Mouse (Mus musculus) neural tube, embryonic 15.5 days (tissue): ENCODE results near the gene Ipo9. TPM values are rescaled to one million over a fixed set of nuclear protein-coding genes. Genes with fewer than 3 reads are reported as not detected.
A peak's percentile ranks its signal among the peaks of the same experiment; 100 is the strongest.

ENCODE experiments used
- ATAC-seq: fragments of 200-750 bp; cut with Nextera tagmentation; 2 replicates; pipeline ENCODE4 v1.8.0; 2017; ENCODE audit warnings: mild to moderate bottlenecking, moderate TSS enrichment, moderate library complexity; ENCODE audit not compliant: low FRiP score
- H3K27ac ChIP-seq: fragments of 300-500 bp; sonication (generic); replicated peaks from 2 replicates; pipeline ENCODE4 v1.5.1; 2015; ENCODE audit warnings: mild to moderate bottlenecking, inconsistent platforms
- H3K27me3 ChIP-seq: fragments of 300-500 bp; sonication (generic); replicated peaks from 2 replicates; pipeline ENCODE4 v1.6.1; 2015; ENCODE audit warnings: inconsistent platforms
- H3K36me3 ChIP-seq: fragments of 300-500 bp; sonication (generic); 2 replicates; pipeline ENCODE4 v1.6.1; 2015; ENCODE audit warnings: inconsistent platforms
- H3K4me1 ChIP-seq: fragments of 300-500 bp; sonication (generic); 2 replicates; pipeline ENCODE4 v1.6.1; 2015; ENCODE audit warnings: inconsistent platforms
- H3K4me2 ChIP-seq: fragments of 300-500 bp; sonication (generic); 2 replicates; pipeline ENCODE4 v1.6.1; 2015; ENCODE audit warnings: inconsistent platforms, mild to moderate bottlenecking, moderate library complexity
- H3K4me3 ChIP-seq: fragments of 300-500 bp; sonication (generic); replicated peaks from 2 replicates; pipeline ENCODE4 v1.5.1; 2015; ENCODE audit warnings: mild to moderate bottlenecking, inconsistent platforms
- H3K9ac ChIP-seq: fragments of 300-500 bp; sonication (generic); replicated peaks from 2 replicates; pipeline ENCODE4 v1.6.1; 2015; ENCODE audit warnings: mild to moderate bottlenecking, inconsistent platforms
- H3K9me3 ChIP-seq: fragments of 300-500 bp; sonication (generic); replicated peaks from 2 replicates; pipeline ENCODE4 v1.6.1; 2016; ENCODE audit warnings: inconsistent platforms
- WGBS: fragments of 180-500 bp; shearing (Covaris S2); methylation state at CpG from one replicate; pipeline ENCODE4 v1.1.7; 2015; ENCODE audit warnings: mixed read lengths; 5-methylcytosine and 5-hydroxymethylcytosine counted together
- polyA plus RNA-seq: library from polyadenylated mRNA; unstranded; fragments of >200 nt; fragmentation: Nextera tagmentation; extraction: Ambion mirVana; gene quantifications from 2 replicates; pipeline ENCODE4 v1.2.1, GENCODE M21; 2015

The Ipo9 gene
- polyA plus RNA-seq, 1 experiment from 2014 or later, result 109 TPM

DNA sequence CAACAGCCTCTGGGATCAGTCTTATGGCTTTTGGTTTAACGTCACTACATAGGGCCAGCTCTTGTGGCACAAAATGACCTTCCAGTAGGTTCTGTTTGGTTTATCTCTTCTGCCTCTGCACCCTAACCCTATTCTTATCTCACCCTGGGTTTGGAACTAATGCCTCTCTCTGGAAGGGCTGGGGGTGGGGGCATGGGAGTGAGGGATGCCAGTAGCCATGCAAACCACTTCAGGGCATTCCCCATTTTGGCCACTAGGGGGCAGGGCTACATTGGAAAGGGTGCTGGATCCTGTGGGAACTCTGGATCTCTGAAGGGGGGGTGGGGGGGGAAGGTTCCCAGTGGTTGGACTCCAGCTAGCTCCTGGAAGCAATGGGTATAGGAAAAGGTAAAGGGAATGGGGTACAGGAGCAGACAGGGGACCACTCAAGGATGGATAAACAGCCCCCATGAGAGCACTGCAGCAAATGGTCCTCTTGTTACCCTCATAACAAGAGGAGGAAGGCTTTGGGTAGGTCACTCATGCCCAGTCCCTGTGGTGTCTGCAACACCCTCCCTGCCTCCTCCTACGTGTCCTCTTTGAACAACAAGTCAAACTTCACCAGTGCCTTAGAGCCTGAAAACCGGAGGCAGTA, 30.9 kb upstream of the Ipo9 start:
- H3K36me3 ChIP-seq, result peaks cover 91% of the 10 kb centered on the region
- 0 out of 2 replicates have a peak, but pooled peaks have one; percentile 38 for ATAC-seq
- H3K9ac ChIP-seq, result no peak overlapping the region
- 87% methylated on average over 3 of the region's 3 CpGs for WGBS
- H3K27ac ChIP-seq, result no peak overlapping the region
- no peak overlapping the region for H3K4me3 ChIP-seq
- no peaks in the 10 kb centered on the region for H3K27me3 ChIP-seq
- H3K9me3 ChIP-seq, result no peaks in the 10 kb centered on the region
- no peak overlapping the region for H3K4me2 ChIP-seq
- H3K4me1 ChIP-seq, result 0 out of 2 replicates have a peak, but pooled peaks cover 6% of the 10 kb centered on the region

DNA sequence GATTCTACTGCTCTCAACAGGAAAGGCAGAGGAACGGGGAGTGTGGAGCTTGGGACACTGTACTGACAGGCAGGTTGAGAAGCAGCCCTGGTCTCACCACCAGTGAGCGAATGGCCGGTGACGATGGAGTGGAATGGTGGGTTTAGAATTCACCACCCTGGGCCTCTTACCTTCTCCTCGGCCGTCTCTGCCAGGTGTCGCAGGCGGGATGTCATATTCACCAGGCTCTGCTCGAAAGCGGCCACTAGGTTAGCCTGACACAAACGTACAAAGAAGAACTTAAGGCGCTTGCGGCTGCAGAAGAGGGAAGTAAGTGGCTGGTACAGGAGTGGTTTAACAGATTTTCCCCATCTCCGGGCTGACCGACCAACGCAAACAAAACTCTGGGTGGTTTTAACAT, 30.2 kb upstream of the Ipo9 start:
- H3K27ac ChIP-seq, result no peak overlapping the region
- peaks cover 91% of the 10 kb centered on the region for H3K36me3 ChIP-seq
- WGBS, result 96% methylated on average over 16 of the region's 16 CpGs

DNA sequence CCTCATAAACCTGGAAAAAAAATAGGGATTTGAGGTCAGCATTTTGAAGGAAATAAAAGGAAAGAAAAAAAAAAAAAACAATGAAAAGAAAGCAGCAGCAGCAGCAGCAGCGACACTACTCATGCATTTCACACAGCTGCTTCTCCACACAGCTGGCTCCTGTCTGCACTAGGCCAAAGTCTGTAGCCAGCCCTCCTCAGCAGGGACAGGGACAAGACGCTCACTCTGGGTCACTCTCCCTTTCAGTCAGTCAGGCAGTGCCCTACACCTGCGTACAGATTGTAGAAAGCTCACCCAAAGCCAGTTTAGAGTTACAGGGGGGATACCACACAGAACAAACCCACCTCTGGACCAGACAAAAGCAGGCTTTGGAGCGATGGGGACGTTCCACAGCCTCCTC, 27.6 kb upstream of the Ipo9 start:
- WGBS, result 86% methylated on average over 5 of the region's 5 CpGs
- Histone ChIP-seq H3K9me3 (no peaks in the 10 kb centered on the region), H3K9ac (no peak overlapping the region), H3K27me3 (no peaks in the 10 kb centered on the region), H3K4me3 (no peak overlapping the region), H3K27ac (no peak overlapping the region), H3K4me2 (no peak overlapping the region), H3K36me3 (peaks cover 90% of the 10 kb centered on the region), H3K4me1 (0 out of 2 replicates have a peak, but pooled peaks cover 3% of the 10 kb centered on the region)
- no peak for ATAC-seq

More for the DNA sequence above, 30.2 kb upstream of the Ipo9 start:
- Histone ChIP-seq H3K9me3 (no peaks in the 10 kb centered on the region), H3K4me3 (no peak overlapping the region), H3K27me3 (no peaks in the 10 kb centered on the region), H3K4me2 (no peak overlapping the region), H3K4me1 (0 out of 2 replicates have a peak, but pooled peaks cover 6% of the 10 kb centered on the region), H3K9ac (no peak overlapping the region)
- ATAC-seq, result no peak

DNA sequence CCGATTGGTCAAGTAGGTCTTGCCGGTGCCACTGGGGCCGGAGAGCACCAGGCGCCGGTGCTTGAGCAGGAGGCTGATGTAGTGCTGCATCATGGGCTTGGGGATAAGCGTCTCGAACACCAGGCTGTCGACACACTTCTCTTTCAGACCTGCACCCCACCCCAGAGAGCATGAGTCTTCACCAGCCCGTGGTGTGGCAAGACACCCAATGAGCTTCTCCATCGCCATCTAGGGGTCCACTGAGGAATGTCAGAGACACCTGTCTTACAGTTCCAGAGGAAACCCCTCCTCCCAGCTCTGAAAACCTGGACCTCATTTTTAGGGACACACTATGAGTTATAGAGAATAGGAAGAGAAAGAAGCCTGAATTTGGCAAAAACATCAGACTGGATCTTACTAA, 22.0 kb upstream of the Ipo9 start:
- H3K36me3 ChIP-seq, result peaks cover 86% of the 10 kb centered on the region
- WGBS, result 82% methylated on average over 10 of the region's 10 CpGs
- H3K9me3 ChIP-seq, result no peaks in the 10 kb centered on the region
- no peaks in the 10 kb centered on the region for H3K4me1 ChIP-seq
- H3K4me2 ChIP-seq, result no peak overlapping the region
- H3K27ac ChIP-seq, result no peak overlapping the region
- H3K27me3 ChIP-seq, result no peaks in the 10 kb centered on the region
- no peak for ATAC-seq
- no peak overlapping the region for H3K9ac ChIP-seq
- no peak overlapping the region for H3K4me3 ChIP-seq

DNA sequence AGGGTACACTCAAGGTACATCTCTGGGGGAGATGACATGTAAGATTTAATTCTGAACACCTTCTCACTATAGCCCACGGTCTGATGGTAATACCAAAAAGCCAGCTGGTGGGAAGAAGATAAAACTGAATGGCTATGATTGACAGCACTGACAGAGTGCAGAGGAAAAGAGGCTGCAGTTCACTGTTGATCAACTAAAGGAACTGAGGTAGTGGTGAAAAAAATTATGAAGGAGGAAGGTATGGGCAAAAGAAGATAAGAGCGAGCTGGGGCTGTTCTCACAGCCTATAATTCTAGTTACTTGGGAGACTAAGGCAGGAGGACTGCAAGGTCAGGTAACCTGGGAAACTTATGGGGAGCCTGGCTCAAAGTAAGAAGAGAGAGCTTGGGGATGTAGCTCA, 21.1 kb upstream of the Ipo9 start:
- H3K4me3 ChIP-seq, result no peak overlapping the region
- H3K9me3 ChIP-seq, result no peaks in the 10 kb centered on the region
- ATAC-seq, result no peak
- H3K4me2 ChIP-seq, result no peak overlapping the region
- peaks cover 78% of the 10 kb centered on the region for H3K36me3 ChIP-seq
- no peaks in the 10 kb centered on the region for H3K4me1 ChIP-seq
- WGBS, result 98% methylated on average over 2 of the region's 2 CpGs
- no peak overlapping the region for H3K27ac ChIP-seq
- no peak overlapping the region for H3K9ac ChIP-seq
- H3K27me3 ChIP-seq, result no peaks in the 10 kb centered on the region

DNA sequence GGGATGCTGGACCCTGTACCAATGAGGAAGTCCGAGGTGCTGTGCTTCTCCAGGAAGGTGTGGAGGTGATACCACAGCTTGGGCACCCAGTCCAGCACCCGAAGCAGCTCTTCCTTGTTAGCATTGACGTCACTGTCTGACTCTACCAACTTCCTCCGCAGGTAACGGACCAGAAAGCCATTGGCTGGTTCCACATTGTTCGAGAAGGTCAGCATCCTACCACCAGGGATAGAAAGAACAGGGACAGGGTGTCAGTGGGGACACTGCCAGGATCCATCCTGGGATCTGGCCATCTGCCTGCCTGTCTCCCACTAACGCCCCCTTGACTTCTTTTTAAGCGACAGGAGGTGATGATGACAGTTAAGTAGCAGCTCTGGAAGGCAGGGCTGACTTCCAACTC, 19.6 kb upstream of the Ipo9 start:
- H3K4me3 ChIP-seq, result no peak overlapping the region
- ATAC-seq, result no peak
- no peaks in the 10 kb centered on the region for H3K27me3 ChIP-seq
- H3K36me3 ChIP-seq, result peaks cover 74% of the 10 kb centered on the region
- no peaks in the 10 kb centered on the region for H3K4me1 ChIP-seq
- 95% methylated on average over 8 of the region's 8 CpGs for WGBS
- H3K27ac ChIP-seq, result no peak overlapping the region
- no peak overlapping the region for H3K9ac ChIP-seq
- no peaks in the 10 kb centered on the region for H3K9me3 ChIP-seq
- H3K4me2 ChIP-seq, result no peak overlapping the region

DNA sequence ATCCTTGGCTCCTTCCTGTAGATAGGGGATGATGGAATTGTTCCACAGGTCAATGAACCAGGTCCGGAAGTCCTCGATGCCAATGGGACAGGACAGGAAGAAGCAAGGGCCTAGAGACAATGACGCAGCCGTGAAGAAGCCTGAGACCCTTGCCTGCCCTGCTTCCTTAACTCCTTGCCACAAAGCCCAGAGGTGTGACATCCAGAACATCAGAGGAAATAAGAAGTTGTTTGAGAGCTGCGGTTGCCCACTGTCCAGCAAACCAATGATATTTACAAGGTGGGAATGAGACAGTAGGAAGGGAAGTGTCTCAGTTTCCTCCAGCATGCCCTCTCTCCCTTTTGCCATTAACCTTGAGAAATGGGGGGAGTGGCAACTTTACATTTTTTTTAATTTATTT, 18.6 kb upstream of the Ipo9 start:
- H3K4me3 ChIP-seq, result no peak overlapping the region
- H3K4me2 ChIP-seq, result no peak overlapping the region
- H3K9ac ChIP-seq, result no peak overlapping the region
- peaks cover 71% of the 10 kb centered on the region for H3K36me3 ChIP-seq
- H3K4me1 ChIP-seq, result no peaks in the 10 kb centered on the region
- ATAC-seq, result no peak
- 98% methylated on average over 5 of the region's 5 CpGs for WGBS
- H3K9me3 ChIP-seq, result no peaks in the 10 kb centered on the region
- no peak overlapping the region for H3K27ac ChIP-seq
- no peaks in the 10 kb centered on the region for H3K27me3 ChIP-seq

DNA sequence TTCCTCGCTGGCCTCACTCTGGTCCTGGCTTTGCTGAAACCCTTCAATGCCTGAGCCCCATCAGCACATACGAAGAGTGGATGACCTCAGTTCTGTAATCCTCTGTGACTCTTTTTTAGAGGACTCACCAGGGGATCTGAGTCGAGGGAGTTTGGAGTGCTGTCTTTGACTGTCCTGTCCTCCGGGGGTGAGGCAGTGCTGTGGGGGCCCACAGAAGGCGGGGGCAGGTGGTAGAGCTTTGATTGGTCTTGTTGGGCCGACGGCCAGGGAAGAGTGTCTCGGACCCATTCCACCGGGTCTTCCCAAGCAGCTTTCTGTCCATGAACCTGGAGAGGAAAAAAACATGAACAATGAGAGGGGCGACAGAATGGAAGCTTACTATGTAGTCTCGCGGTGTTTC, 13.2 kb upstream of the Ipo9 start:
- Histone ChIP-seq H3K4me3 (no peak overlapping the region), H3K9me3 (no peaks in the 10 kb centered on the region), H3K36me3 (peaks cover 71% of the 10 kb centered on the region), H3K4me1 (no peaks in the 10 kb centered on the region), H3K27me3 (no peaks in the 10 kb centered on the region), H3K9ac (no peak overlapping the region), H3K27ac (no peak overlapping the region), H3K4me2 (no peak overlapping the region)
- ATAC-seq, result no peak
- WGBS, result 94% methylated on average over 12 of the region's 12 CpGs

DNA sequence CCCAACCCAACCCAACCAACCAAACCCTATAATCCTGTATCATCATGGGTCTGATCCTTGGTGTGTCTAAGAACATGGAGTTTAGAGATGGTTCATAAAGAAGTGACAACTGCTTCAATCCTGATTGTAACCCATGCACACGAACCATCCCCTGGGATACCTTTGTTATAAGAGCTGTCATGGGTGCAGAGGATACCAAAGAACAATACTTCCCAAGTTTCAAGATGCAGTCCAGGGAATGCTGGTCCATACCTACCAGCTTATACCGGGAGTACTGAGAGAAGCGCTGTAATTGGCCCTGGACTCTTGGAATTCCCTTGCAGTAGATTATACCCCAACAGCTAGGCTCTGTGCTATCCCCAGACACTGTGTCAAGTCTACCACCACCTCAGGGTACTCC, 11.6 kb upstream of the Ipo9 start:
- Histone ChIP-seq H3K4me1 (no peaks in the 10 kb centered on the region), H3K4me3 (no peak overlapping the region), H3K9ac (no peak overlapping the region), H3K9me3 (no peaks in the 10 kb centered on the region), H3K36me3 (peaks cover 75% of the 10 kb centered on the region), H3K4me2 (no peak overlapping the region), H3K27ac (no peak overlapping the region), H3K27me3 (no peaks in the 10 kb centered on the region)
- no peak for ATAC-seq
- 96% methylated on average over 3 of the region's 3 CpGs for WGBS

DNA sequence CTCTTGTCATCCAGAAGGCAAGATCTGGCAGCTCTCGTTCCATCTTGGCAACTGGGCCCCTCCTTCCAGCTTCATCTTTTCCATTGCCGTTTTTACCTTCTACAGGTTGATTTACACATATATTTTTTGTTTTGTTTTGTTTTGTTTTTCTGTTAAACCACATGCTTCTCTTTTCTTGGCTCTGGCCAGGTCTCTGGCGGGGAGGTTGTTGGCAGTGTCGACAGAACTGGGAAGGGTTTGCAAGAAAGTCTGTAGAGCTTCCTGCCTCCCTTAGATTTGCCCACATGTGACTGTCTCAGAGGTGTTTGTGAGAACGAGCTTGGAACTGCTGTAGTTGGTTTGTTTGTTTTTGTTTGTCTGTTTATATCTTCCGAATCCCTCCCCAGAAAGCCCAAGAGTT, 10.7 kb upstream of the Ipo9 start:
- Histone ChIP-seq H3K4me2 (no peak overlapping the region), H3K9me3 (no peaks in the 10 kb centered on the region), H3K9ac (no peak overlapping the region), H3K4me1 (no peaks in the 10 kb centered on the region), H3K4me3 (no peak overlapping the region), H3K27me3 (no peaks in the 10 kb centered on the region), H3K36me3 (peaks cover 71% of the 10 kb centered on the region), H3K27ac (no peak overlapping the region)
- WGBS, result 91% methylated on average over 6 of the region's 6 CpGs
- ATAC-seq, result no peak

DNA sequence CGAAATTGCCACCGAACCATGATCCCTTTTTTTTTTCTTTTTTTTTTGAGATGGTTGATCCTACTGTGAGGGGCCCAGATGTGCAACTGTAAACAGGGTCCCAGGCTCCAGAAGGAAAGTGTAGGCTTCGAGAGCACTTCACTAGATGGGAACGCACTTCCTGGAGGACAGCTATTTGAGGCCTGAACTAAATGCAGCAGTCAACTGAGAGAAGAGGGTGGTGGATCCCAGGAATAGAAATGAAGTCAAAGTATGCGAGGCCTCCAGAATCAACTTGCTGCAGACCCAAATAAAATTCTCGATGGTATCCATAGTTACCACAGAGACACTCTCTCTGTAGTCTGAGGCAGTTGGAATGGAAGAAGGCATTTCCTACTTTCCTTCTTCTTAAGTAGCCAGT, 8.5 kb upstream of the Ipo9 start:
- ATAC-seq, result no peak
- 85% methylated on average over 6 of the region's 6 CpGs for WGBS
- H3K4me3 ChIP-seq, result no peak overlapping the region
- no peak overlapping the region for H3K27ac ChIP-seq
- H3K4me2 ChIP-seq, result no peak overlapping the region
- no peak overlapping the region for H3K9ac ChIP-seq
- peaks cover 57% of the 10 kb centered on the region for H3K36me3 ChIP-seq
- H3K4me1 ChIP-seq, result no peaks in the 10 kb centered on the region
- H3K27me3 ChIP-seq, result no peaks in the 10 kb centered on the region
- H3K9me3 ChIP-seq, result no peaks in the 10 kb centered on the region

DNA sequence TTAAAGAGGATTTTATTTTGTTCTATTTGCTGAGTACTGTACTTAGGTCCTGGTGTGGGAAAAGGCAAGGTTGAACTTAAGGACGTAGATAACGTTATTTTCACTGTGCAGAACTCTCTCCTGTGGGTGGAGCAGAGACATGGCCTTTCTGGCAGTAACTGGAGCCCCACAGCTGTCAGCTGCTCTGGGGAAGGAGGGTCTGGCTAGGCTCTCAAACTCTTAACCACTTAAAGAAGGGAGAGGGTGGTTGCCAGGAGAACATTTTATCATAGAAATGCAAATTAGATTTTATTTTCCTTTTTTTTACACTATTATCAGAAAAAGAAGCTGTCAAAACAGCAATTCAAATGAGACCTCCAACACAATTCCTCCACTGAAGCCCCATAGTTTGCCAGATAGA, 5.5 kb upstream of the Ipo9 start:
- 34% methylated on average over 2 of the region's 2 CpGs for WGBS
- H3K36me3 ChIP-seq, result peaks cover 28% of the 10 kb centered on the region

More for the DNA sequence above, 5.5 kb upstream of the Ipo9 start:
- Histone ChIP-seq H3K9me3 (no peaks in the 10 kb centered on the region), H3K9ac (no peak overlapping the region), H3K27me3 (no peaks in the 10 kb centered on the region), H3K27ac (no peak overlapping the region), H3K4me3 (no peak overlapping the region), H3K4me1 (peaks cover 11% of the 10 kb centered on the region), H3K4me2 (no peak overlapping the region)
- ATAC-seq, result no peak
